Mouse (Mus musculus) neural tube, embryonic 13.5 days (tissue): Measurements from ENCODE around the gene Mapk14. TPM values are rescaled to one million over a fixed set of nuclear protein-coding genes. Genes with fewer than 3 reads are reported as not detected.

Experiments used
- ATAC-seq: fragments of 200-750 bp; cut with Nextera tagmentation; 2 replicates; pipeline ENCODE4 v1.8.0; 2017; ENCODE audit warnings: low read depth, mild to moderate bottlenecking, moderate TSS enrichment, moderate library complexity
- H3K27ac ChIP-seq: fragments of 300-500 bp; sonication (generic); replicated peaks from 2 replicates; pipeline ENCODE4 v1.5.1; 2015; ENCODE audit warnings: moderate library complexity, mild to moderate bottlenecking, inconsistent platforms
- H3K27me3 ChIP-seq: fragments of 300-500 bp; sonication (generic); 2 replicates; pipeline ENCODE4 v1.6.1; 2015; ENCODE audit warnings: mild to moderate bottlenecking, inconsistent platforms
- H3K36me3 ChIP-seq: fragments of 300-500 bp; sonication (generic); 2 replicates; pipeline ENCODE4 v1.6.1; 2015; ENCODE audit warnings: mild to moderate bottlenecking, inconsistent platforms
- H3K4me1 ChIP-seq: fragments of 300-500 bp; sonication (generic); replicated peaks from 2 replicates; pipeline ENCODE4 v1.6.1; 2015; ENCODE audit warnings: inconsistent platforms
- H3K4me2 ChIP-seq: fragments of 300-500 bp; sonication (generic); 2 replicates; pipeline ENCODE4 v1.6.1; 2015; ENCODE audit warnings: inconsistent platforms, mild to moderate bottlenecking, moderate library complexity
- H3K4me3 ChIP-seq: fragments of 300-500 bp; sonication (generic); 2 replicates; pipeline ENCODE4 v1.5.1; 2015; ENCODE audit warnings: mild to moderate bottlenecking, inconsistent platforms
- H3K9ac ChIP-seq: fragments of 300-500 bp; sonication (generic); 2 replicates; pipeline ENCODE4 v1.6.1; 2015; ENCODE audit warnings: moderate library complexity, mild to moderate bottlenecking, inconsistent platforms
- H3K9me3 ChIP-seq: fragments of 300-500 bp; sonication (generic); 2 replicates; pipeline ENCODE4 v1.6.1; 2016; ENCODE audit warnings: inconsistent platforms
- WGBS: fragments of 180-500 bp; shearing (Covaris S2); methylation state at CpG from one replicate; pipeline ENCODE4 v1.1.7; 2015; 5-methylcytosine and 5-hydroxymethylcytosine counted together
- polyA plus RNA-seq: library from polyadenylated mRNA; unstranded; fragments of >200 nt; fragmentation: Nextera tagmentation; extraction: Ambion mirVana; gene quantifications from 2 replicates; pipeline ENCODE4 v1.2.1, GENCODE M21; 2015

Mapk14 gene
- polyA plus RNA-seq = 29.0 and 29.4 TPM in 2 replicates

- Histone ChIP-seq H3K27me3 (peaks cover 12% of the 10 kb centered on the region), H3K4me2 (peak within 1 kb of the TSS; percentile 78), H3K9me3 (no peaks in the 10 kb centered on the region), H3K9ac (peak within 1 kb of the TSS; percentile 97), H3K4me3 (peak within 1 kb of the TSS; percentile 98), H3K36me3 (0 out of 2 replicates have a peak, but pooled peaks cover 4% of the 10 kb centered on the region), H3K27ac (peak within 1 kb of the TSS; percentile 97), H3K4me1 (peaks cover 48% of the 10 kb centered on the region)
- WGBS = 0% methylated on average over 83 of the region's 86 CpGs
- ATAC-seq = peak; percentile 96
Observed at GRCm38 (mm10) chr17:28690776-28691686, at the start of gene Mapk14. TSS of gene Mapk14 (plus strand) at chr17:28691329.

GRCm38 (mm10) chr17:28643697-28644096 lies 47.4 kb upstream of the Mapk14 start:
- Histone ChIP-seq H3K9me3 (no peaks in the 10 kb centered on the region), H3K4me2 (no peak overlapping the region), H3K27ac (no peak overlapping the region), H3K36me3 (no peaks in the 10 kb centered on the region), H3K4me3 (no peak overlapping the region), H3K27me3 (no peaks in the 10 kb centered on the region), H3K4me1 (no peaks in the 10 kb centered on the region), H3K9ac (no peak overlapping the region)
- WGBS = 41% methylated on average over 3 of the region's 3 CpGs
- no peak for ATAC-seq

- 66% methylated on average over 4 of the region's 4 CpGs for WGBS
- Histone ChIP-seq H3K9ac (no peak overlapping the region), H3K27ac (no peak overlapping the region), H3K4me1 (no peaks in the 10 kb centered on the region), H3K4me3 (no peak overlapping the region), H3K27me3 (no peaks in the 10 kb centered on the region), H3K36me3 (no peaks in the 10 kb centered on the region), H3K4me2 (no peak overlapping the region), H3K9me3 (no peaks in the 10 kb centered on the region)
- no peak for ATAC-seq
Observed at GRCm38 (mm10) chr17:28644112-28644511, 47.0 kb upstream of the Mapk14 start.

- WGBS = 69% methylated on average over 3 of the region's 3 CpGs
- Histone ChIP-seq H3K4me1 (no peaks in the 10 kb centered on the region), H3K27me3 (no peaks in the 10 kb centered on the region), H3K4me2 (no peak overlapping the region), H3K9ac (no peak overlapping the region), H3K9me3 (no peaks in the 10 kb centered on the region), H3K36me3 (no peaks in the 10 kb centered on the region), H3K27ac (no peak overlapping the region), H3K4me3 (no peak overlapping the region)
- no peak for ATAC-seq
Observed at GRCm38 (mm10) chr17:28646221-28646620, 44.9 kb upstream of the Mapk14 start.

GRCm38 (mm10) chr17:28648607-28649370 lies 42.3 kb upstream of the Mapk14 start:
- H3K27ac ChIP-seq = no peak overlapping the region
- WGBS = 49% methylated on average over 6 of the region's 6 CpGs
- H3K27me3 ChIP-seq = no peaks in the 10 kb centered on the region
- no peaks in the 10 kb centered on the region for H3K9me3 ChIP-seq
- H3K36me3 ChIP-seq = no peaks in the 10 kb centered on the region
- H3K4me1 ChIP-seq = no peaks in the 10 kb centered on the region
- no peak overlapping the region for H3K4me3 ChIP-seq
- H3K4me2 ChIP-seq = no peak overlapping the region
- no peak for ATAC-seq
- no peak overlapping the region for H3K9ac ChIP-seq

- H3K27me3 ChIP-seq = no peaks in the 10 kb centered on the region
- no peaks in the 10 kb centered on the region for H3K36me3 ChIP-seq
- no peak overlapping the region for H3K4me3 ChIP-seq
- 74% methylated on average over 3 of the region's 3 CpGs for WGBS
- ATAC-seq = no peak
- no peaks in the 10 kb centered on the region for H3K9me3 ChIP-seq
- H3K4me2 ChIP-seq = no peak overlapping the region
- no peaks in the 10 kb centered on the region for H3K4me1 ChIP-seq
- H3K27ac ChIP-seq = no peak overlapping the region
- H3K9ac ChIP-seq = no peak overlapping the region
Observed at GRCm38 (mm10) chr17:28650268-28650667, 40.9 kb upstream of the Mapk14 start.

- Histone ChIP-seq H3K4me1 (peaks cover 8% of the 10 kb centered on the region; the same call in 1 of the 2 replicates), H3K36me3 (no peaks in the 10 kb centered on the region), H3K27ac (peak overlapping the region; percentile 33; the same call in 1 of the 2 replicates), H3K9me3 (no peaks in the 10 kb centered on the region), H3K4me3 (no peak overlapping the region), H3K27me3 (no peaks in the 10 kb centered on the region), H3K4me2 (no peak overlapping the region), H3K9ac (no peak overlapping the region)
- ATAC-seq = peak; percentile 93
- 34% methylated on average over 4 of the region's 4 CpGs for WGBS
Observed at GRCm38 (mm10) chr17:28657936-28658335, 33.2 kb upstream of the Mapk14 start.

GRCm38 (mm10) chr17:28659564-28659963 lies 31.6 kb upstream of the Mapk14 start:
- H3K27me3 ChIP-seq = no peaks in the 10 kb centered on the region
- no peak overlapping the region for H3K4me3 ChIP-seq
- H3K4me2 ChIP-seq = no peak overlapping the region
- ATAC-seq = no peak
- 53% methylated on average over 6 of the region's 6 CpGs for WGBS
- no peaks in the 10 kb centered on the region for H3K36me3 ChIP-seq
- peaks cover 8% of the 10 kb centered on the region; the same call in 1 of the 2 replicates for H3K4me1 ChIP-seq
- H3K9me3 ChIP-seq = no peaks in the 10 kb centered on the region
- H3K27ac ChIP-seq = no peak overlapping the region
- H3K9ac ChIP-seq = no peak overlapping the region

- no peaks in the 10 kb centered on the region for H3K27me3 ChIP-seq
- WGBS = 83% methylated on average over 13 of the region's 13 CpGs
- H3K36me3 ChIP-seq = no peaks in the 10 kb centered on the region
- H3K9ac ChIP-seq = no peak overlapping the region
- no peak overlapping the region for H3K4me3 ChIP-seq
- H3K4me2 ChIP-seq = no peak overlapping the region
- H3K9me3 ChIP-seq = no peaks in the 10 kb centered on the region
- no peak for ATAC-seq
- H3K27ac ChIP-seq = no peak overlapping the region
- no peaks in the 10 kb centered on the region for H3K4me1 ChIP-seq
Observed at GRCm38 (mm10) chr17:28682311-28683084, 8.6 kb upstream of the Mapk14 start.

GRCm38 (mm10) chr17:28683601-28684000 lies 7.5 kb upstream of the Mapk14 start:
- H3K9me3 ChIP-seq = no peaks in the 10 kb centered on the region

GRCm38 (mm10) chr17:28684631-28685030 lies 6.5 kb upstream of the Mapk14 start:
- 78% methylated on average over 19 of the region's 19 CpGs for WGBS

More at GRCm38 (mm10) chr17:28683601-28684000, 7.5 kb upstream of the Mapk14 start:
- ATAC-seq = no peak
- Histone ChIP-seq H3K36me3 (no peaks in the 10 kb centered on the region), H3K4me3 (no peak overlapping the region), H3K27ac (no peak overlapping the region), H3K27me3 (peaks cover 4% of the 10 kb centered on the region), H3K4me1 (no peaks in the 10 kb centered on the region), H3K9ac (no peak overlapping the region), H3K4me2 (no peak overlapping the region)
- WGBS = 76% methylated on average over 1 of the region's 1 CpGs

More at GRCm38 (mm10) chr17:28684631-28685030, 6.5 kb upstream of the Mapk14 start:
- Histone ChIP-seq H3K4me1 (peaks cover 7% of the 10 kb centered on the region), H3K4me2 (no peak overlapping the region), H3K27ac (no peak overlapping the region), H3K36me3 (no peaks in the 10 kb centered on the region), H3K9ac (no peak overlapping the region), H3K4me3 (no peak overlapping the region), H3K27me3 (peaks cover 12% of the 10 kb centered on the region), H3K9me3 (no peaks in the 10 kb centered on the region)
- no peak for ATAC-seq
